Mouse (Mus musculus) CH12.LX (cell line): ENCODE data around the gene Myo10. TPM values are rescaled to one million over a fixed set of nuclear protein-coding genes. Genes with fewer than 3 reads are reported as not detected.

ENCODE experiments used
- DNase-seq: peaks from one replicate; pipeline ENCODE4 v3.0.0-alpha.2; 2013; ENCODE audit errors: extremely low read depth
- H3K27ac ChIP-seq: 2 replicates; pipeline ENCODE4 v1.5.1; 2012; ENCODE audit warnings: low read depth, mild to moderate bottlenecking, control low read depth, moderate library complexity; ENCODE audit not compliant: insufficient read depth
- H3K27me3 ChIP-seq: replicated peaks from 2 replicates; pipeline ENCODE3; 2012; ENCODE audit warnings: inconsistent platforms
- H3K36me3 ChIP-seq, 2 experiments: replicated peaks in 1 of 2; 2 replicates each; pipeline versions ENCODE3 to v1.6.1; 2012; ENCODE audit warnings: inconsistent platforms in 1 of 2, low read length in 1 of 2, mild to moderate bottlenecking in 1 of 2, mixed read lengths in 1 of 2, moderate library complexity in 1 of 2; ENCODE audit not compliant: control insufficient read depth in 1 of 2, insufficient read depth in 1 of 2
- H3K4me1 ChIP-seq, 2 experiments: 2 replicates each; pipeline ENCODE4 v1.6.1; 2012; ENCODE audit warnings: inconsistent platforms in 1 of 2, moderate library complexity in 1 of 2; ENCODE audit not compliant: insufficient read depth in 2 of 2, control insufficient read depth in 1 of 2
- H3K4me2 ChIP-seq: 2 replicates; pipeline ENCODE4 v1.6.1; 2012; ENCODE audit warnings: low read depth, mild to moderate bottlenecking, control low read depth; ENCODE audit not compliant: poor library complexity, insufficient read depth, severe bottlenecking
- H3K4me3 ChIP-seq, 3 experiments: fragments of 150-350 bp in 1 of 3; sonication (generic) in 1 of 3; replicated peaks in 1 of 3; 2 replicates each; pipeline versions ENCODE3 to v1.5.1; 2011 to 2012; ENCODE audit warnings: low read depth in 2 of 3, low read length in 2 of 3, mild to moderate bottlenecking in 2 of 3, moderate library complexity in 2 of 3, control low read depth in 1 of 3, improper control_type of control experiment in 1 of 3, inconsistent platforms in 1 of 3, mixed read lengths in 1 of 3; ENCODE audit not compliant: poor library complexity in 1 of 3
- H3K79me2 ChIP-seq: replicated peaks from 2 replicates; pipeline ENCODE4 v1.6.1; 2012; ENCODE audit warnings: mild to moderate bottlenecking, moderate library complexity; ENCODE audit not compliant: control insufficient read depth, poor library complexity, insufficient read depth, severe bottlenecking; ENCODE audit errors: extremely low read depth
- H3K9ac ChIP-seq: 2 replicates; pipeline ENCODE4 v1.6.1; 2012; ENCODE audit warnings: low read depth, mild to moderate bottlenecking, control low read depth, moderate library complexity; ENCODE audit not compliant: insufficient read depth
- H3K9me3 ChIP-seq: replicated peaks from 2 replicates; pipeline ENCODE3; 2012; ENCODE audit warnings: low read length, inconsistent platforms, mixed read lengths
- BHLHE40 ChIP-seq: IDR thresholded peaks from 2 replicates; pipeline ENCODE4 v1.6.1; 2011; ENCODE audit warnings: mild to moderate bottlenecking, low read depth, low read length, improper control_type of control experiment
- ELF1 ChIP-seq: IDR thresholded peaks from 2 replicates; pipeline ENCODE4 v1.6.1; 2014; ENCODE audit warnings: low read depth, mild to moderate bottlenecking, inconsistent platforms, low read length, improper control_type of control experiment
- GABPA ChIP-seq: IDR thresholded peaks from 2 replicates; pipeline ENCODE4 v1.6.1; 2012; ENCODE audit warnings: low read depth, low read length, improper control_type of control experiment, inconsistent platforms; ENCODE audit not compliant: insufficient replicate concordance
- HCFC1 ChIP-seq: IDR thresholded peaks from 2 replicates; pipeline ENCODE4 v1.6.1; 2012; ENCODE audit warnings: low read depth, mild to moderate bottlenecking, inconsistent platforms, low read length, improper control_type of control experiment
- IRF4 ChIP-seq: IDR thresholded peaks from 2 replicates; pipeline ENCODE4 v1.6.1; 2014; ENCODE audit warnings: low read depth, mild to moderate bottlenecking, inconsistent platforms, low read length, improper control_type of control experiment
- KAT2A ChIP-seq: IDR thresholded peaks from 2 replicates; pipeline ENCODE4 v1.6.1; 2012; ENCODE audit warnings: low read length, improper control_type of control experiment, inconsistent platforms; ENCODE audit not compliant: insufficient replicate concordance
- MAX ChIP-seq: IDR thresholded peaks from 2 replicates; pipeline ENCODE4 v1.6.1; 2011; ENCODE audit warnings: low read length, improper control_type of control experiment
- MAZ ChIP-seq: IDR thresholded peaks from 2 replicates; pipeline ENCODE4 v1.6.1; 2012; ENCODE audit warnings: low read depth, mild to moderate bottlenecking, inconsistent platforms, low read length, improper control_type of control experiment, moderate library complexity
- MEF2A ChIP-seq: IDR thresholded peaks from 2 replicates; pipeline ENCODE4 v1.6.1; 2014; ENCODE audit warnings: low read depth, mild to moderate bottlenecking, inconsistent platforms, low read length, improper control_type of control experiment, borderline replicate concordance
- MYC ChIP-seq: IDR thresholded peaks from 2 replicates; pipeline ENCODE4 v1.6.1; 2011; ENCODE audit warnings: low read depth, mild to moderate bottlenecking, improper control_type of control experiment, low read length
- NRF1 ChIP-seq: IDR thresholded peaks from 2 replicates; pipeline ENCODE4 v1.6.1; 2014; ENCODE audit warnings: low read depth, mild to moderate bottlenecking, inconsistent platforms, low read length, improper control_type of control experiment, moderate library complexity
- RCOR1 ChIP-seq: conservative IDR thresholded peaks from 2 replicates; pipeline ENCODE4 v1.6.1; 2012; ENCODE audit warnings: low read depth, mild to moderate bottlenecking, inconsistent platforms, low read length, improper control_type of control experiment
- SIN3A ChIP-seq: IDR thresholded peaks from 2 replicates; pipeline ENCODE4 v1.6.1; 2012; ENCODE audit warnings: low read length, improper control_type of control experiment, inconsistent platforms
- UBTF ChIP-seq: IDR thresholded peaks from 2 replicates; pipeline ENCODE4 v1.6.1; 2012; ENCODE audit warnings: low read depth, mild to moderate bottlenecking, inconsistent platforms, low read length, improper control_type of control experiment, moderate library complexity
- ZMIZ1 ChIP-seq: IDR thresholded peaks from 2 replicates; pipeline ENCODE4 v1.6.1; 2012; ENCODE audit warnings: low read depth, mild to moderate bottlenecking, inconsistent platforms, low read length, improper control_type of control experiment
- dilution Hi-C: fragments of 300-500 bp; cut with MboI; formaldehyde crosslinking; loops from 2 replicates; pipeline ENCODE4 v1.14.3; 2020; ENCODE audit warnings: low sequenced_read_pairs; ENCODE audit not compliant: extremely low pct_unique_long_range_greater_than_20kb, extremely low pct_ligation_motif_present
- in situ Hi-C: fragments of 300-500 bp; cut with MboI; formaldehyde crosslinking; loops from 3 replicates; pipeline ENCODE4 v1.14.3; 2019; ENCODE audit warnings: low sequenced_read_pairs, low pct_ligation_motif_present, low pct_unique_long_range_greater_than_20kb, mixed read lengths
- polyA plus RNA-seq: library from polyadenylated mRNA; unstranded; fragments of >175 nt; gene quantifications from 2 replicates; pipeline ENCODE4 v1.2.1, GENCODE M21; 2012; ENCODE audit warnings: low read depth; ENCODE audit not compliant: insufficient read length
- total RNA-seq, 2 experiments: library from RNA; depleted of rRNA; stranded (reverse); fragments of 300-350 nt in 1 of 2; fragments of >200 nt in 1 of 2; gene quantifications; 2 replicates each; pipeline ENCODE4 v1.2.3; 2012 to 2014

Gene Myo10
- total and polyA plus RNA-seq, 3 experiments = 6.4 to 13.6 (median 8.6) TPM

DNA sequence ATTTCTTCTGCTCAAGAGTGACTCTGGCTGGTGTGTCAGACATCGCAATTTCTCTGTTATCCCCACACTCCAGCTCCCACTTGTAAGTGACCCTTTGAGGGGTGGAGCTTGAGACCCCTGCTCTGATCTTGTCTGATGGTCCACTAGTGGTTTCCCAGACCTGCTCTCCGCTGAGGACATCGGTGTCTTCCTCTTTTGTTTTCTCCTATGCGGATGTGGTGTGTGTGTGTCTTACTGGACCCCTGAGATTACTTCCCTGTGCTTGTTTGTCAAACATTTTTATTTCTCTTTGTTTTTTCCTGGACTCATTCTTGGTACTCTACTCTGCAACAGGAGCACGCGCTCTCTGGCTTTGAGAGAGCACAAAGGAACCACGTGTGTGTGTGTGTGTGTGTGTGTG, 239.6 kb downstream of the Myo10 start:
- Histone ChIP-seq H3K27me3 (no peaks in the 10 kb centered on the region), H3K4me2 (no peak overlapping the region), H3K4me1 (peaks cover 19 to 69% of the 10 kb centered on the region in 2 experiments), H3K36me3 (peaks cover 0 to 8% of the 10 kb centered on the region in 2 experiments), H3K9ac (no peak overlapping the region), H3K4me3 (no peak overlapping the region), H3K9me3 (peaks cover 6% of the 10 kb centered on the region), H3K79me2 (no peaks in the 10 kb centered on the region), H3K27ac (no peak overlapping the region)
- in situ Hi-C loops = no loop called here
- DNase-seq = no peak
- TF ChIP-seq RCOR1 = no peak
- TF ChIP-seq UBTF = no peak
- TF ChIP-seq HCFC1 = no peak
- no peak for TF ChIP-seq MEF2A
- no peak for TF ChIP-seq BHLHE40
- TF ChIP-seq NRF1 = no peak
- no peak for TF ChIP-seq ZMIZ1
- TF ChIP-seq MAZ = no peak
- TF ChIP-seq SIN3A = no peak
- TF ChIP-seq GABPA = no peak
- no peak for TF ChIP-seq KAT2A
- no peak for TF ChIP-seq ELF1
- no peak for TF ChIP-seq MYC
- TF ChIP-seq IRF4 = no peak
- TF ChIP-seq MAX = no peak
- dilution Hi-C loops = no loop called here

Other genes with a start within 250 kb of the Myo10 start
- 0.04 and 0.17 TPM in 2 replicates for gene Basp1, start 208.8 kb upstream of the Myo10 start, total RNA-seq (2012; rRNA removed)
- gene Basp1, start 208.8 kb upstream of the Myo10 start, total RNA-seq (2014; rRNA removed) = 1.6 and 1.8 TPM in 2 replicates
- gene Basp1, start 208.8 kb upstream of the Myo10 start, polyA plus RNA-seq = 2.4 and 2.5 TPM in 2 replicates
- 15.3 and 19.0 TPM in 2 replicates for gene Retreg1, start 220.7 kb downstream of the Myo10 start, total RNA-seq (2012; rRNA removed)
- gene Retreg1, start 220.7 kb downstream of the Myo10 start, total RNA-seq (2014; rRNA removed) = 28.7 and 32.1 TPM in 2 replicates
- 17.3 and 17.5 TPM in 2 replicates for gene Retreg1, start 220.7 kb downstream of the Myo10 start, polyA plus RNA-seq